Mouse (Mus musculus): Measurements from ENCODE around the gene Gm8369.

DNA sequence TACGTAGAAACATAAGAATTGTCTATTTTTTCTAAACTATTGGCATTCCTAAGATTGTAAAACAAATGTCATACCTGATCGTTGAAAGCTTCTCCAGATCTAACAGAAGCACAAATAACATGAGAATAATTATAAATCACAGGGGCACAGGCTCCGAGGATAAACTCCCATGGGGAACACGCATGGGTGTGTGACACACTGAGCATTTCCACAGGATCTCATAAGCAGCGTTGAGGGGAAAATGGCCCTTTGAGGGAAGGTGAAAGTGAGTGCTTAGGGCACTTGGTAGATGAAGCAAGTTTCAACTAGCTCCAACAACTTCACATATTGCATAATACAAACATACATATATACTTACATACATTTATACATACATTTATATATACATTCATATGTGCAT, 41.8 kb upstream of the Gm8369 start:
- TF ChIP-seq GATA1 (IDR thresholded peaks at IDR 0.05; ENCODE audit: low read length) (no peak), TAL1 (IDR thresholded peaks at IDR 0.05; ENCODE audit: low read length) (no peak)
